Mouse (Mus musculus) embryonic facial prominence, embryonic 11.5 days (tissue): Measurements from ENCODE around the gene Prim1. TPM values are rescaled to one million over a fixed set of nuclear protein-coding genes. Genes with fewer than 3 reads are reported as not detected.
"Not testable (repeated sequence)": the region's sequence is repeated elsewhere in the genome, so short reads cannot be mapped to it uniquely, and the experiment has no call there.

Experiments used
- ATAC-seq: fragments of 200-750 bp; cut with Nextera tagmentation; replicated peaks from 2 replicates; pipeline ENCODE4 v1.8.0; 2017; ENCODE audit warnings: low read depth; ENCODE audit not compliant: insufficient number of reproducible peaks, low FRiP score, low TSS enrichment
- DNase-seq: peaks from one replicate; pipeline ENCODE4 v3.0.0-alpha.2; 2015; ENCODE audit warnings: low spot score
- H3K27ac ChIP-seq: fragments of 300-500 bp; sonication (generic); replicated peaks from 2 replicates; pipeline ENCODE4 v1.5.1; 2014; ENCODE audit warnings: mild to moderate bottlenecking, low read depth, low read length, control low read depth
- H3K27me3 ChIP-seq: fragments of 300-500 bp; sonication (generic); 2 replicates; pipeline ENCODE4 v1.6.1; 2014; ENCODE audit warnings: mild to moderate bottlenecking, low read length, moderate library complexity, mixed read lengths; ENCODE audit not compliant: control insufficient read depth, insufficient read depth
- H3K36me3 ChIP-seq: fragments of 300-500 bp; sonication (generic); replicated peaks from 2 replicates; pipeline ENCODE4 v1.6.1; 2014; ENCODE audit warnings: low read depth, mild to moderate bottlenecking, low read length, moderate library complexity, mixed read lengths; ENCODE audit not compliant: control insufficient read depth, insufficient read depth
- H3K4me1 ChIP-seq: fragments of 300-500 bp; sonication (generic); 2 replicates; pipeline ENCODE4 v1.6.1; 2014; ENCODE audit warnings: low read length, mixed read lengths; ENCODE audit not compliant: control insufficient read depth, insufficient read depth
- H3K4me2 ChIP-seq: fragments of 300-500 bp; sonication (generic); 2 replicates; pipeline ENCODE4 v1.6.1; 2014; ENCODE audit warnings: low read depth, mild to moderate bottlenecking, control low read depth, low read length, moderate library complexity
- H3K4me3 ChIP-seq: fragments of 300-500 bp; sonication (generic); 2 replicates; pipeline ENCODE4 v1.5.1; 2014; ENCODE audit warnings: low read depth, low read length, control low read depth
- H3K9ac ChIP-seq: fragments of 300-500 bp; sonication (generic); replicated peaks from 2 replicates; pipeline ENCODE4 v1.6.1; 2014; ENCODE audit warnings: mild to moderate bottlenecking, control low read depth, low read length
- H3K9me3 ChIP-seq: fragments of 300-500 bp; sonication (generic); replicated peaks from 2 replicates; pipeline ENCODE4 v1.6.1; 2016; ENCODE audit warnings: mild to moderate bottlenecking, low read length, inconsistent platforms, mixed read lengths; ENCODE audit not compliant: control insufficient read depth
- WGBS: fragments of 180-500 bp; shearing (Covaris S2); extraction: QIAGEN DNeasy Blood & Tissue Kit; methylation state at CpG from one replicate; pipeline ENCODE4 v1.1.7; 2014; 5-methylcytosine and 5-hydroxymethylcytosine counted together
- polyA plus RNA-seq: library from polyadenylated mRNA; unstranded; fragments of >200 nt; fragmentation: Nextera tagmentation; extraction: Ambion mirVana; gene quantifications from 2 replicates; pipeline ENCODE4 v1.2.1, GENCODE M21; 2014

Prim1 gene
- polyA plus RNA-seq, 1 experiment from 2014 or later, result 132 TPM

GRCm38 (mm10) chr10:128062221-128062989, 47.4 kb downstream of the Prim1 start:
- no peak overlapping the region for H3K27ac ChIP-seq
- H3K4me3 ChIP-seq, result no peak overlapping the region
- peaks cover 3% of the 10 kb centered on the region for H3K4me1 ChIP-seq
- H3K4me2 ChIP-seq, result no peak overlapping the region
- ATAC-seq, result no peak
- no peaks in the 10 kb centered on the region for H3K9me3 ChIP-seq
- H3K36me3 ChIP-seq, result peaks cover 5% of the 10 kb centered on the region; the same call in 1 of the 2 replicates
- 92% methylated on average over 6 of the region's 6 CpGs for whole genome bisulfite sequencing
- H3K9ac ChIP-seq, result no peak overlapping the region
- no peak for DNase-seq
- H3K27me3 ChIP-seq, result no peaks in the 10 kb centered on the region

- H3K36me3 ChIP-seq, result peaks cover 12% of the 10 kb centered on the region
- H3K4me1 ChIP-seq, result no peaks in the 10 kb centered on the region
- H3K27ac ChIP-seq, result no peak overlapping the region
- H3K27me3 ChIP-seq, result no peaks in the 10 kb centered on the region
- DNase-seq, result no peak
- H3K9ac ChIP-seq, result no peak overlapping the region
- H3K9me3 ChIP-seq, result no peaks in the 10 kb centered on the region
- no peak overlapping the region for H3K4me3 ChIP-seq
- 87% methylated on average over 5 of the region's 5 CpGs for WGBS
- no peak overlapping the region for H3K4me2 ChIP-seq
- ATAC-seq, result no peak
These were observed 51.1 kb downstream of the Prim1 start for GRCm38 (mm10) chr10:128066072-128066471.

- H3K27ac ChIP-seq, result no peak overlapping the region
- no peaks in the 10 kb centered on the region for H3K27me3 ChIP-seq
- DNase-seq (no peak), ATAC-seq (no peak)
- H3K9ac ChIP-seq, result no peak overlapping the region
- WGBS, result 89% methylated on average over 4 of the region's 4 CpGs
- peaks cover 10% of the 10 kb centered on the region for H3K36me3 ChIP-seq
- no peak overlapping the region for H3K4me3 ChIP-seq
- H3K4me1 ChIP-seq, result no peaks in the 10 kb centered on the region
- H3K9me3 ChIP-seq, result no peaks in the 10 kb centered on the region
- no peak overlapping the region for H3K4me2 ChIP-seq
These were observed 54.2 kb downstream of the Prim1 start for GRCm38 (mm10) chr10:128069201-128069600.

- not testable (repeated sequence) for H3K27me3 ChIP-seq, H3K4me1 ChIP-seq, ATAC-seq, DNase-seq, H3K9ac ChIP-seq, H3K9me3 ChIP-seq, H3K4me2 ChIP-seq, H3K27ac ChIP-seq, H3K4me3 ChIP-seq
- 98% methylated on average over 2 of the region's 2 CpGs for WGBS
- H3K36me3 ChIP-seq, result peaks cover 10% of the 10 kb centered on the region
These were observed 55.5 kb downstream of the Prim1 start for GRCm38 (mm10) chr10:128070432-128070831.

- H3K4me3 ChIP-seq, H3K27me3 ChIP-seq, H3K36me3 ChIP-seq, ATAC-seq, H3K4me2 ChIP-seq, DNase-seq, H3K9ac ChIP-seq, H3K27ac ChIP-seq, H3K9me3 ChIP-seq, H3K4me1 ChIP-seq: not testable (repeated sequence)
- WGBS, result 79% methylated on average over 5 of the region's 5 CpGs
These were observed 63.3 kb downstream of the Prim1 start for GRCm38 (mm10) chr10:128078269-128078668.

Other genes starting within 250 kb of the Prim1 start
- not detected in 2 replicates for gene Rdh9, start 238.8 kb upstream of the Prim1 start, polyA plus RNA-seq
- gene Rdh16, start 214.0 kb upstream of the Prim1 start, polyA plus RNA-seq, result not detected in 2 replicates
- gene Rdh19, start 165.2 kb upstream of the Prim1 start, polyA plus RNA-seq, result not detected in 2 replicates
- not detected in 2 replicates for gene Rdh16f2, start 148.7 kb upstream of the Prim1 start, polyA plus RNA-seq
- gene Rdh7, start 126.4 kb upstream of the Prim1 start, polyA plus RNA-seq, result not detected in 2 replicates
- not detected in 2 replicates for gene Sdr9c7, start 116.7 kb upstream of the Prim1 start, polyA plus RNA-seq
- not detected in 2 replicates for gene Hsd17b6, start 7.6 kb upstream of the Prim1 start, polyA plus RNA-seq
- 1,020 and 1,060 TPM in 2 replicates for gene Naca, start 20.4 kb downstream of the Prim1 start, polyA plus RNA-seq
- gene Ptges3, start 43.8 kb downstream of the Prim1 start, polyA plus RNA-seq, result 641 and 733 TPM in 2 replicates
- gene Atp5b, start 68.1 kb downstream of the Prim1 start, polyA plus RNA-seq, result 2,412 and 2,488 TPM in 2 replicates
- gene Baz2a, start 76.4 kb downstream of the Prim1 start, polyA plus RNA-seq, result 14.0 and 14.2 TPM in 2 replicates
- 24.5 and 24.6 TPM in 2 replicates for gene Rbms2, start 165.1 kb downstream of the Prim1 start, polyA plus RNA-seq
- 0.76 and 1.2 TPM in 2 replicates for gene Gls2, start 179.3 kb downstream of the Prim1 start, polyA plus RNA-seq
- gene Spryd4, start 196.6 kb downstream of the Prim1 start, polyA plus RNA-seq, result 30.7 and 33.7 TPM in 2 replicates
- 0.45 TPM in 1 of 2 replicates, not detected in the other for gene Mip, start 210.7 kb downstream of the Prim1 start, polyA plus RNA-seq
- gene Timeless, start 216.9 kb downstream of the Prim1 start, polyA plus RNA-seq, result 64.2 and 66.6 TPM in 2 replicates
- gene Apon, start 238.9 kb downstream of the Prim1 start, polyA plus RNA-seq, result 0.21 and 0.80 TPM in 2 replicates